Mouse (Mus musculus): ENCODE results near the gene Sucla2.
A peak's percentile ranks its signal among the peaks of the same experiment; 100 is the strongest.

DNA sequence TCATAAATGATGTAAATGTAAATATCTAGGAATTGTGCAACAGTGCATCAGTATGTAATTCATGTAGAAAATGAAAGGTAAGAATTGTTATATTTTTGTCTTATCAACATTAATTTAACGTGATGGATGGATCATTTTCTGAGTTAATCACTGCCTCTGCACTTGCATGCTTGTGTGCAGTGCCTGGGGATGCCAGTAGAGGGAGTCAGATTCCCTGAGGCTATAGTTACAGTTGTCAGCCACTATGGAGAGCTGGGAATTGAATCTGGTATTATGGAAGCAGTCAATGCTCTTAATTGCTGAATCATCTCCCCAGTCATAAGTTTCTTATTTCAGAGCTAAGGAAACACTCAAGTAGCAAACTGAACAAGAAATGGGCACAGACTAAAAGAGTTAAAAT is 63.0 kb downstream of the Sucla2 start:
- TF ChIP-seq POLR2A (IDR thresholded peaks at IDR 0.05; ENCODE audit: borderline replicate concordance, control insufficient read depth, low read depth, low read length) (no peak), CTCF (IDR thresholded peaks at IDR 0.05; ENCODE audit: control insufficient read depth, insufficient read depth, low read length) (peak; percentile 42)
